Mouse (Mus musculus): Measurements from ENCODE around the gene Uts2.
"Not testable (repeated sequence)": the region's sequence is repeated elsewhere in the genome, so short reads cannot be mapped to it uniquely, and the experiment has no call there.

Gene Uts2

GRCm38 (mm10) chr4:151017356-151017755, 20.5 kb downstream of the Uts2 start:
- DNase-seq, result not testable (repeated sequence)

GRCm38 (mm10) chr4:151024152-151024551, 27.3 kb downstream of the Uts2 start:
- DNase-seq, result no peak

GRCm38 (mm10) chr4:151027001-151027400, 30.1 kb downstream of the Uts2 start:
- peak; percentile 35 for DNase-seq

- no peak for DNase-seq
These were observed 39.6 kb downstream of the Uts2 start for GRCm38 (mm10) chr4:151036521-151036920.

- DNase-seq, result no peak
These were observed 40.9 kb downstream of the Uts2 start for GRCm38 (mm10) chr4:151037800-151038199.

GRCm38 (mm10) chr4:151041506-151041905, 44.6 kb downstream of the Uts2 start:
- DNase-seq, result peak; percentile 32

- DNase-seq, result peak; percentile 52
These were observed 46.4 kb downstream of the Uts2 start for GRCm38 (mm10) chr4:151043281-151043680.

- peak; percentile 99 for DNase-seq
These were observed 47.4 kb downstream of the Uts2 start, which contains the start of gene Per3 for GRCm38 (mm10) chr4:151044037-151044943. Gene Per3, minus strand, starts transcription at chr4:151044665.

- peak; percentile 75 for DNase-seq
These were observed 48.2 kb downstream of the Uts2 start for GRCm38 (mm10) chr4:151044944-151045570.

GRCm38 (mm10) chr4:151046524-151046923, 49.6 kb downstream of the Uts2 start:
- peak; percentile 29 for DNase-seq

GRCm38 (mm10) chr4:151051162-151051561, 54.3 kb downstream of the Uts2 start:
- DNase-seq, result no peak

Data from cerebellum, adult 9-11 months (tissue).